Mouse (Mus musculus): ENCODE data around the gene Cebpe.

Gene Cebpe

GRCm38 (mm10) chr14:54712074-54712473, at the start of gene Cebpe:
Gene Cebpe (minus strand): TSS chr14:54712174.
- DNase-seq = no peak

- DNase-seq = no peak
Measured at GRCm38 (mm10) chr14:54756382-54756781, 44.4 kb upstream of the Cebpe start.

GRCm38 (mm10) chr14:54754602-54755018, 42.6 kb upstream of the Cebpe start:
- DNase-seq = peak; percentile 34

- no peak for DNase-seq
Measured at GRCm38 (mm10) chr14:54753986-54754601, 42.1 kb upstream of the Cebpe start.

GRCm38 (mm10) chr14:54752938-54753337, 41.0 kb upstream of the Cebpe start:
- DNase-seq = no peak

- no peak for DNase-seq
Measured at GRCm38 (mm10) chr14:54751768-54752167, 39.8 kb upstream of the Cebpe start.

GRCm38 (mm10) chr14:54749238-54749637, 37.3 kb upstream of the Cebpe start:
- DNase-seq = no peak

GRCm38 (mm10) chr14:54747942-54748917, 36.3 kb upstream of the Cebpe start:
- DNase-seq = no peak

- no peak for DNase-seq
Measured at GRCm38 (mm10) chr14:54746038-54746437, 34.1 kb upstream of the Cebpe start.

GRCm38 (mm10) chr14:54744473-54744872, 32.5 kb upstream of the Cebpe start:
- DNase-seq = no peak

GRCm38 (mm10) chr14:54742375-54742774, 30.4 kb upstream of the Cebpe start:
- no peak for DNase-seq

- DNase-seq = no peak
Measured at GRCm38 (mm10) chr14:54741721-54742120, 29.7 kb upstream of the Cebpe start.

- no peak for DNase-seq
Measured at GRCm38 (mm10) chr14:54737634-54738033, 25.7 kb upstream of the Cebpe start.

GRCm38 (mm10) chr14:54736555-54737552, 24.9 kb upstream of the Cebpe start:
- DNase-seq = peak; percentile 36

- no peak for DNase-seq
Measured at GRCm38 (mm10) chr14:54735221-54735620, 23.2 kb upstream of the Cebpe start.

GRCm38 (mm10) chr14:54734004-54734403, 22.0 kb upstream of the Cebpe start:
- no peak for DNase-seq

- no peak for DNase-seq
Measured at GRCm38 (mm10) chr14:54732206-54732605, 20.2 kb upstream of the Cebpe start.

GRCm38 (mm10) chr14:54730305-54730704, 18.3 kb upstream of the Cebpe start:
- no peak for DNase-seq

- DNase-seq = no peak
Measured at GRCm38 (mm10) chr14:54728823-54729653, 17.1 kb upstream of the Cebpe start.

- no peak for DNase-seq
Measured at GRCm38 (mm10) chr14:54727565-54727964, 15.6 kb upstream of the Cebpe start.

GRCm38 (mm10) chr14:54724049-54724448, 12.1 kb upstream of the Cebpe start:
- DNase-seq = no peak

GRCm38 (mm10) chr14:54721711-54722110, 9.7 kb upstream of the Cebpe start:
- DNase-seq = no peak
